Mouse (Mus musculus): Measurements from ENCODE around the gene Mgat4e.

The Mgat4e gene

GRCm38 (mm10) chr1:134513312-134513860 is 36.1 kb downstream of the Mgat4e start:
- DNase-seq (ENCODE audit: low spot score) = peak; percentile 81

GRCm38 (mm10) chr1:134512584-134512983 is 36.9 kb downstream of the Mgat4e start:
- no peak for DNase-seq (ENCODE audit: low spot score)

GRCm38 (mm10) chr1:134512183-134512582 is 37.3 kb downstream of the Mgat4e start:
- DNase-seq (ENCODE audit: low spot score) = no peak

- no peak for DNase-seq (ENCODE audit: low spot score)
These were observed 39.5 kb downstream of the Mgat4e start for GRCm38 (mm10) chr1:134510018-134510417.

- no peak for DNase-seq (ENCODE audit: low spot score)
These were observed 43.3 kb downstream of the Mgat4e start for GRCm38 (mm10) chr1:134506201-134506600.

- DNase-seq (ENCODE audit: low spot score) = no peak
These were observed 48.6 kb downstream of the Mgat4e start for GRCm38 (mm10) chr1:134500916-134501315.

GRCm38 (mm10) chr1:134495991-134496390 is 53.5 kb downstream of the Mgat4e start:
- no peak for DNase-seq (ENCODE audit: low spot score)

GRCm38 (mm10) chr1:134495216-134495539 is 54.3 kb downstream of the Mgat4e start:
- no peak for DNase-seq (ENCODE audit: low spot score)

GRCm38 (mm10) chr1:134494428-134495215 is 54.9 kb downstream of the Mgat4e start, which contains the start of gene Rabif:
Rabif (plus strand) TSS chr1:134494648.
- peak; percentile 99 for DNase-seq (ENCODE audit: low spot score)

GRCm38 (mm10) chr1:134493956-134494355 is 55.5 kb downstream of the Mgat4e start:
- no peak for DNase-seq (ENCODE audit: low spot score)

- no peak for DNase-seq (ENCODE audit: low spot score)
These were observed 56.0 kb downstream of the Mgat4e start for GRCm38 (mm10) chr1:134493496-134493895.

GRCm38 (mm10) chr1:134492276-134492675 is 57.2 kb downstream of the Mgat4e start:
- no peak for DNase-seq (ENCODE audit: low spot score)
